Mouse (Mus musculus) testis, postnatal 10 days (tissue): Measurements from ENCODE around the gene Spata31d1c.

ENCODE experiments used
- DNase-seq: peaks from one replicate; pipeline ENCODE4 v3.0.0; 2021; ENCODE audit warnings: low spot score

The Spata31d1c gene

DNA sequence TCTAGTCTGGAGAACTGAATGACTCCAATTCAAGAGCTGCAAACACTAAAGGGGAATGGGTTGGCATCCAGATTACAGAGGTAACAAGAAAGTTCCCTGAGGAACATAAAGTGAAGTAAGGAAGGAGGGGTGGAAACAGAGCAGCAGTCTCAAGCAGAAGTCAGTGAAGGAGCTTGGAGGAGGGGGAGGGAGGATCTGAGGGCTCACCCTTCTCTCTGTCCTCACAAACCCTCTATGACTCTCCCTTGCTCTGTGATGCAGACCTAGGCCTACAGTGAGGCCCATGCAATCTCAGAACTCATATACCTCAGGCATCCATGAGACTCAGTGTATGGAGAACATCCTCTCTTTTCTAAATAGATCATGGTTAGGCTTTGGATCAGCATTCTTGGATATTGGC, at the start of gene Spata31d1c:
Spata31d1c (plus strand) TSS at position 301 of the 400 bp plus-strand sequence.
- no peak for DNase-seq

DNA sequence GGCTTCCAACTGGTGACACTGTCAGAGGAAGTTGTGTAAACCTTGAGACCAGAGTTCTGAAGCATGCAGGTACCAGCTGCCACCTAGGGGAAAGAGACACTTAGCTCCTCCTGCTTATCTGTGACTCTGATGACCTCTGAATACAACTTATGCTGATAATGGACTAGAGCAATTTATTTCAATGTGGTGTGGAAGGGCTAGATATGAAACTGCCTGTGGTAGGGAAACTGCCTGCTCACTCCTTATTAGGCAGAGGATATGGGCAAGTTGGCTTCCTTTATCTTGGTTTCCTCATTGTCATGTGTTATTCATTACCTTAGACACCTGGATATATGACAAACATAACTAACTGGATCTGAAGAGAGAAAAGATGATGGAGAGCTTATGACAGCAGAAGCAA, 44.0 kb upstream of the Spata31d1c start:
- DNase-seq: no peak

DNA sequence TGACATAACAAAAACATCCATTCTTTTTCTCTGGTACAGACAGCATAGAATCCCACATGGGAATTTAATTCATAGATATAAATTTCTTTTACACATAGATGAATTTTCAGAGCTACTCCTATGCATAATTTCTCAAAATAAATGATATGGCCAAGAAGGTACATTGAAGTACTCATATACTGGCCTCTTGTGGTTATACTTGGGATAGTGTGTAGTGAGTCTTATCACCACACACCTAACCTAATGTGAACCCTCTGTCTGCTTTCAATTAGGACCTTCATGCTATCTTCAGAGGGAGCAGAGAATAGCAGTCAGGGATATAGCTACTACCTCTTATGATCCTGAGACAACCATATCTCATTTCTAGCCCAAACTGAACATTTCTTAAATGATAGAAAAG, 27.4 kb upstream of the Spata31d1c start:
- no peak for DNase-seq

DNA sequence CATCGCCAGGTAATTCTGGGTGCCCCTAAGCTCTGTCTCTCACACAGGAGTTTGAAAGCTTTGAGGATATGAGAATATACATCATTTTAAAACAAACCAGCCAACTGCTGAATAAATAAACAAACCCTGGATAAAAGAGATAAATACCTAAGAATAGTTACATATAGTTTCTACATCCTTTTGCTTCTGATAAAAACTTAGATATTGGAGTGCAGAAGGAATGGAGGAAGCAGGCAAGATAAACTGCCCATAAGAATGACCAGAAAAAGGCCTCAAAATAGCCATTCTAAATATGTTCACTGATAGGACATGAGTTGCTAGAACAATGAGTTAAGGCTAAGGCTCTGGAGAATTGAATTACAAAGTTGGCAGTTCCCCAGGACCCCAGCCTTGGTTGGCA, 26.1 kb upstream of the Spata31d1c start:
- no peak for DNase-seq

DNA sequence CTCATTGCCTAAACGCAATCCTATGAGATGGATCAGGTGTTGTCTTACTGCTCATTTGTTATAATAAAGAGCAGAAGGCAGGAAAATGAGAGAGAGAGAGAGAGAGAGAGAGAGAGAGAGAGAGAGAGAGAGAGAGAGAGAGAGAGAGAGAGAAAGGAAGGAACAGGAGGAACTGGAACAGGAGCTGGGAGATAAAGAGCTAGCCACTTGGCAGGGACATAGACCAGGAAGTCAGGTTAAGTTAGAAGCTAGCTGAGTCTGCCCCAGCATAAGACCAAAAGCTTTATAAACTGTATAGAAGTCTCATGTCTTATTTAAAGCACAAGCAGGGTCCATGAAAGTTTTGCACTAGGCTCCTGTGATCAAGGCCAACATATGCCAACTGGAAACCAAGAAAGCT, 24.9 kb upstream of the Spata31d1c start:
- DNase-seq: no peak

DNA sequence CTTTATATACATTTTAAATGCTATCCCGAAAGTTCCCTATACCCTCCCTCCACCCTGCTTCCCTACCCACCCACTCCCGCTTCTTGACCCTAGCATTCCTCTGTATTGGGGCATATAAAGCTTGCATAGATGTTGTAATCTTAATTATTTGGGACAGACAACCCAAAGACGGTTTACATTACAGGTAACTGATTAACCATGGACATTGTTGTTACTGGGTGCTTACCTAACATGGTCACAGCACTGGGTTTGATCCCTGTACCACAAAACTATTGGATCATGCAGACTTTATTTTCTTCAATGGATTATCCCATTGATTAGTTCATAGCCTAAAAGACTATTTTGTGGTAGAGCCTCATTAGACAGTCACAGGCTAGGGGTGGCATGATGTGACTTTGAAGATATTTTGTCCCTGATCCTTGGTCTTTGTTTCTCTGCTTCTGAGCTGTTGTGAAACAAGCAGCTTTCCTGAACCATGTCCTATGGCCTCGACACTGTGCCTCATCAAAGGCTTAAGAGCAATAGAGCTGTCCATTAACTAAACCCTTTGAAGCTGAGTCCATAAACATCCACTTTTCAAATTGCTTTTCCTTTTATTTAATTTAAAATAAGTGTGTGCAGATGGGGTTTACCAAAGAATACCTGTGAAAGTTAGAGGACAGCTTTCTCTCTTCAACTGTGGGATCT, 21.7 kb upstream of the Spata31d1c start:
- DNase-seq: no peak

DNA sequence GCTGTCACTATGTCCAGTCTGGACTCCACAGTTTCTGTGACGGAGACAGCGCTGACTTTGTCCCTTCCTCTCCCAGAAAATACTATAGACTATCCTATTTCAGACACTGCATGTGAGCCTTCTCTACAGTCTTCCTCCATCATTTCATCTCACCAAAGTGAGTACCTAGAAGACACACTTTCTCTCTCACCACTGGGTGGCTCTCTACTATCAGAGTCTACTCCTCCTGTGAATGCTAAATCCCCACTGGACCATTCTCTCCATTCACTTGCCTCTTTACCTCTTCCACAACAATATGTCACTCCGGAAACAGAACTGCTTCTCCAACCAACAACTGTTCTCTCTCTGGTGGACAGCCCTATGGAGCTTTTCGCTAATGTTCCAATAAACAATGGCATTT, 2.2 kb downstream of the Spata31d1c start:
- DNase-seq: no peak

DNA sequence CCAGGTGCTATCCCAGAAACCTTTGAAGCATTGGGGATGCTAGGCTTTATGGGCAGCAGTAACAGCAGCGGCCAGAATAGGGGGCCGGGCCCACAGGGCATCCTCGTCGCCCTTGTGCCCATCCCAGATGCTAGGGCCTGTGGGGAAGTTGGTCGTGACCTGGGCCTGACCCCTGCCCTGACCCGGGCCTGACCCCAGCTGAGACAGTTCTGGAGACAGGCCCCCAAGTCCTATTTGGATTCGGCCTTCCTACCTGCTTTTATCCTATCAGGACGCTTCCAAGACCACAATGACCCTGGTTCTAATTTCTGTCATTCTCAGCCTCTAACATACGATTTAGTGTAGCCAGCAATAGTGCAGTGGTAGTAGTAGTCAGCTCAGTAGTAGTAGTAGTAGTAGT, 19.8 kb downstream of the Spata31d1c start, which contains the start of gene Prss47:
Prss47 (minus strand) TSS at position 101 of the 400 bp plus-strand sequence.
- DNase-seq: no peak

DNA sequence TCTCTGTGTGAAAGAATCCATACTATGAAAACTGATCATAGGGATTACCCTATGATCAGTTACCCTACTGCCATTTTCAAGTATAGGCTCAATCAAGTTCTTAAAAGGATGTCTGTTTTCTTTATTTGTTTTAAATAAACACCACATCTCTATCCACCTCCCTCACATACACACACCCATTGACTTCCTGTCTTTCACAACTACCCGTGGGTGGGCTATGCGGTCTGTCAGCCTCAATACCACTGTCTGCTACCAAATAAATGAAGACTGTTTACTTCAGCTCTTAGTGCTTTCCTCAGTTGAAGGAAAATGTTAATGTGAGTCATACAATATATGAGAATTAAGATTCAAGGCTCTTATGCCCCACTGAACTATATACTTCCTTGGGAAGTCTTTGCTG, 37.1 kb downstream of the Spata31d1c start:
- no peak for DNase-seq
